Mouse (Mus musculus): ENCODE data around the gene Anks1b.

Gene Anks1b

GRCm38 (mm10) chr10:90728401-90729358 is 855.4 kb downstream of the Anks1b start:
- peak in 1 of 2 experiments; percentile 29 for DNase-seq (ENCODE audit: low spot score in 2 of 2)

- no peak for DNase-seq (ENCODE audit: low spot score in 2 of 2)
Measured at GRCm38 (mm10) chr10:90729527-90729926, 856.2 kb downstream of the Anks1b start.

- DNase-seq (ENCODE audit: low spot score in 2 of 2), result peak in 1 of 2 experiments; percentile 24
Measured at GRCm38 (mm10) chr10:90732823-90733222, 859.5 kb downstream of the Anks1b start.

GRCm38 (mm10) chr10:90733632-90734031 is 860.3 kb downstream of the Anks1b start:
- DNase-seq (ENCODE audit: low spot score in 2 of 2), result peak in 1 of 2 experiments; percentile 2

- no peak for DNase-seq (ENCODE audit: low spot score in 2 of 2)
Measured at GRCm38 (mm10) chr10:90738475-90738874, 865.2 kb downstream of the Anks1b start.

- DNase-seq (ENCODE audit: low spot score in 2 of 2), result no peak
Measured at GRCm38 (mm10) chr10:90740956-90741355, 867.6 kb downstream of the Anks1b start.

GRCm38 (mm10) chr10:90751889-90752288 is 878.6 kb downstream of the Anks1b start:
- DNase-seq (ENCODE audit: low spot score in 2 of 2), result no peak

- DNase-seq (ENCODE audit: low spot score in 2 of 2), result no peak
Measured at GRCm38 (mm10) chr10:90753106-90753505, 879.8 kb downstream of the Anks1b start.

- DNase-seq (ENCODE audit: low spot score in 2 of 2), result no peak
Measured at GRCm38 (mm10) chr10:90757773-90758172, 884.5 kb downstream of the Anks1b start.

- DNase-seq (ENCODE audit: low spot score in 2 of 2), result no peak
Measured at GRCm38 (mm10) chr10:90759929-90760328, 886.6 kb downstream of the Anks1b start.

GRCm38 (mm10) chr10:90766261-90766660 is 893.0 kb downstream of the Anks1b start:
- no peak for DNase-seq (ENCODE audit: low spot score in 2 of 2)

GRCm38 (mm10) chr10:90770403-90770955 is 897.2 kb downstream of the Anks1b start:
- DNase-seq (ENCODE audit: low spot score in 2 of 2), result no peak

- DNase-seq (ENCODE audit: low spot score in 2 of 2), result no peak
Measured at GRCm38 (mm10) chr10:90771046-90771445, 897.7 kb downstream of the Anks1b start.

- DNase-seq (ENCODE audit: low spot score in 2 of 2), result no peak
Measured at GRCm38 (mm10) chr10:90771471-90772226, 898.3 kb downstream of the Anks1b start.

GRCm38 (mm10) chr10:90779561-90780400 is 906.5 kb downstream of the Anks1b start:
- DNase-seq (ENCODE audit: low spot score in 2 of 2), result no peak

- DNase-seq (ENCODE audit: low spot score in 2 of 2), result no peak
Measured at GRCm38 (mm10) chr10:90784981-90785650, 911.8 kb downstream of the Anks1b start.

GRCm38 (mm10) chr10:90785680-90786079 is 912.4 kb downstream of the Anks1b start:
- DNase-seq (ENCODE audit: low spot score in 2 of 2), result no peak

- DNase-seq (ENCODE audit: low spot score in 2 of 2), result no peak
Measured at GRCm38 (mm10) chr10:90803112-90803511, 929.8 kb downstream of the Anks1b start.

GRCm38 (mm10) chr10:90804602-90805095 is 931.3 kb downstream of the Anks1b start:
- no peak for DNase-seq (ENCODE audit: low spot score in 2 of 2)

GRCm38 (mm10) chr10:90808616-90809310 is 935.5 kb downstream of the Anks1b start:
- DNase-seq (ENCODE audit: low spot score in 2 of 2), result no peak

Measured in natural killer cell, adult 2 months (primary cell).